ENCODE assay signal across 8 mouse cellular contexts in the genomic region with DNA sequence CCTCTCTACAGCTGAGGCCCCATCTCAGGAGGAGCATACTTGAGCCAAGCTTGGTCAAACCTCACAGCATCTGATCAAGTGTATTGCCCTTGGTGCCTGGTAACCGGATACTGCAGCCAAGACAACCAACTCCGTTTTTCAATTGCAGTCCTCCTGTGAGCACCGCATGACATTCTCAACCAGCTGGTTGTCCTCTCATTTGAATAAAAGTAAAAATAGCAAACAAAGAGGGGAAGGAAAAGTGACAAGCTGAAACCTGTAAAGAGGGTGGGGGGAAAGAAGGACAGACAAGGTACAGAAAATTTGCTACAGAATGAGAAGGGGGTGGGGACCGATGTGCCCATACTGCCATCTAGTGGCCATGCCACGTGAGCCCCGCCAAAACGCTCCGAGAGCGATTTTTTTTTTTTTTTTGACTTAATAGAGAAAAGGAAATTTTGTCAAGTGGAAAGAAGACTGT.
A peak's percentile ranks its signal among the peaks of the same experiment; 100 is the strongest.
DNase-seq lines count a peak whose midpoint lies in the region.

No protein-coding gene starts in this region.

- no peak overlapping the region for H3K27ac ChIP-seq in embryonic facial prominence, embryonic 10.5 days (replicated peaks)

- peak overlapping the region; percentile 42; the same call in 1 of the 2 replicates for H3K4me3 ChIP-seq in embryonic facial prominence, embryonic 10.5 days

- H3K36me3 ChIP-seq in embryonic facial prominence, embryonic 10.5 days (replicated peaks): no peaks in the 10 kb centered on the region

- 4% methylated on average over 9 of the region's 9 CpGs for WGBS in embryonic facial prominence, embryonic 10.5 days

- H3K4me1 ChIP-seq in embryonic facial prominence, embryonic 10.5 days: peaks cover 3% of the 10 kb centered on the region; the same call in 1 of the 2 replicates

- H3K9me3 ChIP-seq in embryonic facial prominence, embryonic 10.5 days: no peaks in the 10 kb centered on the region

- intact Hi-C loops in heart, postnatal 14 days (cut with DNase I): loop anchor here (10.0 kb wide), 1 partner anchor 481 kb away; no protein-coding TSS in a partner anchor

- peak; percentile 11 to 69 for DNase-seq in adrenal gland, adult (ENCODE audit: inconsistent age in 2 of 2, low spot score in 1 of 2)
- DNase-seq in adrenal gland, adult 8-10 months: no peak
- peak; percentile 17 to 19 for DNase-seq in adrenal gland, adult 18-20 months (ENCODE audit: low spot score in 2 of 2)
- DNase-seq in embryonic facial prominence, embryonic 10.5 days (ENCODE audit: low spot score): peak; percentile 74
- peak; percentile 19 to 57 for DNase-seq in heart, postnatal 14 days
- peak; percentile 26 to 68 for DNase-seq in layer of hippocampus, adult 8-10 months (ENCODE audit: low spot score in 2 of 2)
- peak; percentile 45 for DNase-seq in lung, postnatal 10 days
- peak; percentile 70 for DNase-seq in right cerebral cortex, adult 18-20 months

- no peaks in the 10 kb centered on the region for H3K27me3 ChIP-seq in embryonic facial prominence, embryonic 10.5 days (replicated peaks; ENCODE audit: low read depth, poor library complexity, severe bottlenecking)
